Mouse (Mus musculus) R1 (cell line): ENCODE data around the gene Sesn3.
A peak's percentile ranks its signal among the peaks of the same experiment; 100 is the strongest.

ENCODE experiments used
- DNase-seq: peaks from one replicate; pipeline ENCODE4 v3.0.0-alpha.2; 2018; ENCODE audit warnings: low read depth, low spot score

The Sesn3 gene

GRCm38 (mm10) chr9:14350787-14351186, 75.9 kb downstream of the Sesn3 start:
- DNase-seq = no peak

- DNase-seq = no peak
Measured at GRCm38 (mm10) chr9:14352337-14352736, 77.5 kb downstream of the Sesn3 start.

GRCm38 (mm10) chr9:14354852-14355251, 80.0 kb downstream of the Sesn3 start:
- no peak for DNase-seq

GRCm38 (mm10) chr9:14357033-14357432, 82.2 kb downstream of the Sesn3 start:
- DNase-seq = peak; percentile 40

GRCm38 (mm10) chr9:14362068-14362768, 87.4 kb downstream of the Sesn3 start:
- no peak for DNase-seq

GRCm38 (mm10) chr9:14363540-14363939, 88.7 kb downstream of the Sesn3 start:
- DNase-seq = peak; percentile 67

GRCm38 (mm10) chr9:14364719-14365118, 89.9 kb downstream of the Sesn3 start:
- no peak for DNase-seq

- no peak for DNase-seq
Measured at GRCm38 (mm10) chr9:14365481-14366125, 90.7 kb downstream of the Sesn3 start.

GRCm38 (mm10) chr9:14367850-14368249, 93.0 kb downstream of the Sesn3 start:
- DNase-seq = no peak

- DNase-seq = no peak
Measured at GRCm38 (mm10) chr9:14369271-14369670, 94.4 kb downstream of the Sesn3 start.

GRCm38 (mm10) chr9:14372440-14372839, 97.6 kb downstream of the Sesn3 start:
- no peak for DNase-seq

GRCm38 (mm10) chr9:14376149-14376548, 101.3 kb downstream of the Sesn3 start:
- no peak for DNase-seq

- no peak for DNase-seq
Measured at GRCm38 (mm10) chr9:14378151-14378550, 103.3 kb downstream of the Sesn3 start.

GRCm38 (mm10) chr9:14379769-14380385, 105.0 kb downstream of the Sesn3 start:
- peak; percentile 11 for DNase-seq

- DNase-seq = peak; percentile 71
Measured at GRCm38 (mm10) chr9:14380386-14381285, 105.8 kb downstream of the Sesn3 start.

GRCm38 (mm10) chr9:14381353-14382055, 106.6 kb downstream of the Sesn3 start, which contains the start of gene Endod1:
Gene Endod1, minus strand, starts transcription at chr9:14381507.
- peak; percentile 84 for DNase-seq

GRCm38 (mm10) chr9:14382256-14382791, 107.5 kb downstream of the Sesn3 start:
- no peak for DNase-seq
